Mouse (Mus musculus): ENCODE data around the gene Gm8246.
"Not testable (repeated sequence)": the region's sequence is repeated elsewhere in the genome, so short reads cannot be mapped to it uniquely, and the experiment has no call there.

Gm8246 gene

GRCm38 (mm10) chr14:5477730-5478129 is at the start of gene Gm8246:
Gene Gm8246 (minus strand): TSS chr14:5477830.
- not testable (repeated sequence) for DNase-seq

GRCm38 (mm10) chr14:5501374-5501773 is 23.7 kb upstream of the Gm8246 start, which contains the start of gene Gm3488:
Gene Gm3488 (plus strand): TSS chr14:5501674.
- not testable (repeated sequence) for DNase-seq

DNA sequence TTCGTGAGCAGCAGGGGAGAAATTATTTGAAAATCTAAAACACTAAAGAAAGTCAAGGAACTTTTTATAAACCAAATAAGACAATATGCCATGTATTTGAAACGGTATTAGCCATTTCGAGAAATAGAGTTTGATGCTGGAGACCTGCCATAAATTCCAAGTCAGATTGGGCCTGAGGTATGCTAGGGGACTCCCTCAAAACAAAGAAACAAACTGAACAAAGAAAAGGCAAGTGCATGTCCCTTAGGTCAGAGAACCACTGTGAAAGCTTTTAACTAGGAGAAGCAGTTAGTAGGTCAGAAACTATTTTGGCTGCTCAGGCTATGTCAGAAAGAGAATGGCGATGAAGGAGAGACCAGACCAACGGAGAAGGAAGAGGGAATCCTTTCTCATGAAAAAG is 6.3 kb upstream of the Gm8246 start, which contains the start of gene Gm3187:
Gene Gm3187 (plus strand): TSS at position 301 of the 400 bp plus-strand sequence.
- not testable (repeated sequence) for DNase-seq

DNA sequence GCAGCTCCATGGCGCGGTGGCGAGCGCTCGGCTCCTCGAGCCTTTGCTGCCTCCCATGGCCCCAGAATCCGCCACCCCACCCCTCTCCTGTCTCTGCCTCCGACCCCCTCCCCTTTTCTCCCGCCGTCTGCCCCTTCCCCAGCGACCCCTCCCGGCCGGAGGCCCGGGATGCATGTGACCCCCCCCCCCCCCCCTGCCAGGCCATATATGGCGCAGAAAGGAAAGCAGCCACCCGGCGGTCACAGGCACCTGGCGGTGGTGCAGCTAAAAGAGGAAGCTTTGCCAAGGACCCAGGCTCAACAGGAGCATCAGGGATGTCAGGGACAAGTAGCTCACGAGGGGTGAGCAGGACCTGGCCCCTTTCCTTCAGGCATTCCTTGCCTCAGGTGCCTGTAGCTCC is 17.2 kb downstream of the Gm8246 start:
- not testable (repeated sequence) for DNase-seq

- not testable (repeated sequence) for DNase-seq
Measured at GRCm38 (mm10) chr14:5455367-5455766, 22.3 kb downstream of the Gm8246 start, which contains the start of gene Gm3194. Gene Gm3194 (minus strand): TSS chr14:5455467.

Measured in thymus, postnatal 36 days (tissue).